Comparison of ENCODE assay signal across 8 mouse cellular contexts in genomic region chr16:21210667-21211338, GRCm38 (mm10). TPM values are rescaled to one million over a fixed set of nuclear protein-coding genes. Genes with fewer than 3 reads are reported as not detected.
DNase-seq lines count a peak whose midpoint lies in the region; TF ChIP-seq lines count a peak whose summit lies in the region.

No protein-coding gene starts in this region.

- peak; percentile 99 for DNase-seq in NIH3T3 (ENCODE audit: low read depth)
- peak; percentile 78 to 80 for DNase-seq in cerebellum, postnatal 14 days
- peak; percentile 79 to 83 for DNase-seq in frontal cortex, postnatal 14 days (ENCODE audit: low spot score in 2 of 2)
- DNase-seq in hindbrain, embryonic 10.5 days (ENCODE audit: low spot score), result peak; percentile 92
- DNase-seq in layer of hippocampus, adult 9-10 months (ENCODE audit: low spot score), result peak; percentile 63
- DNase-seq in lung, adult 2 months, result peak; percentile 73
- DNase-seq in ovary, postnatal 14 days (ENCODE audit: low spot score), result peak; percentile 73
- no peak for DNase-seq in natural killer cell, adult 2 months (ENCODE audit: low spot score in 2 of 2)

- peaks cover 84% of the 10 kb centered on the region for H3K4me1 ChIP-seq in hindbrain, embryonic 10.5 days (replicated peaks)
- H3K4me1 ChIP-seq in lung, adult 2 months (ENCODE audit: control insufficient read depth, insufficient read depth, low read length), result peaks cover 15% of the 10 kb centered on the region; the same call in 1 of the 2 replicates

- TF ChIP-seq CTCF in lung, adult 2 months (IDR thresholded peaks at IDR 0.05; ENCODE audit: insufficient read depth, low read length), result no peak

- WGBS in hindbrain, embryonic 10.5 days, result under 1% methylated on average over 25 of the region's 25 CpGs
- 4% methylated on average over 22 of the region's 25 CpGs for WGBS in lung, adult 2 months

- peaks cover 23% of the 10 kb centered on the region for H3K36me3 ChIP-seq in hindbrain, embryonic 10.5 days

- peak; percentile 10; the same call in 1 of the 2 replicates for TF ChIP-seq POLR2A in lung, adult 2 months (IDR thresholded peaks at IDR 0.05; ENCODE audit: borderline replicate concordance, extremely low read depth, low read depth, low read length)

- H3K27me3 ChIP-seq in hindbrain, embryonic 10.5 days (ENCODE audit: insufficient read depth, poor library complexity, severe bottlenecking), result peaks cover 40% of the 10 kb centered on the region

- H3K4me3 ChIP-seq in hindbrain, embryonic 10.5 days, result peak overlapping the region; percentile 49
- peak overlapping the region; percentile 30 for H3K4me3 ChIP-seq in lung, adult 2 months (replicated peaks; ENCODE audit: extremely low read depth, low read depth, low read length)

- H3K9me3 ChIP-seq in hindbrain, embryonic 10.5 days, result no peaks in the 10 kb centered on the region

- H3K27ac ChIP-seq in hindbrain, embryonic 10.5 days, result peak overlapping the region; percentile 87

RNA-seq across cellular contexts. Expression of gene Ephb3, which starts 6.2 kb away (rescaled TPM):
- polyA plus RNA-seq in hindbrain, embryonic 10.5 days (2016; fragmentation: Nextera tagmentation; extraction: Ambion mirVana), result 16.1 and 17.7 TPM in 2 replicates
- 43.9 and 50.5 TPM in 2 replicates for polyA plus RNA-seq in lung, adult 2 months (2012; rRNA removed)

RNA-seq across cellular contexts. Expression of gene Teddm3, which starts 57.0 kb away (rescaled TPM):
- not detected in 2 replicates for polyA plus RNA-seq in hindbrain, embryonic 10.5 days (2016; fragmentation: Nextera tagmentation; extraction: Ambion mirVana)
- 27.9 TPM in 1 of 2 replicates, not detected in the other for polyA plus RNA-seq in lung, adult 2 months (2012; rRNA removed)

Comparison
In these comparisons a context has a peak if more than half of its experiments do, and no peak if none do; other contexts are left out.
1. DNase-seq: peak in NIH3T3 (single experiment), cerebellum, postnatal 14 days (2 of 2), frontal cortex, postnatal 14 days (2 of 2), hindbrain, embryonic 10.5 days (single experiment), layer of hippocampus, adult 9-10 months (single experiment), lung, adult 2 months (single experiment) and ovary, postnatal 14 days (single experiment); none in natural killer cell, adult 2 months (0 of 2).